Mouse (Mus musculus) left cerebral cortex, adult 6 months (tissue): ENCODE measurements around the gene Qpct. TPM values are rescaled to one million over a fixed set of nuclear protein-coding genes. Genes with fewer than 3 reads are reported as not detected.

Source experiments
- long read RNA-seq, 2 experiments: library from polyadenylated mRNA; unstranded; transcript quantifications; one replicate each; pipeline ENCODE4 v2.0.0; 2019 to 2020
- polyA plus RNA-seq: library from polyadenylated mRNA; unstranded; fragments of <200 nt; fragmentation: Nextera tagmentation; gene quantifications from 2 replicates; pipeline ENCODE4 v1.2.3, GENCODE M21; 2021

The Qpct gene
- 12.4 and 16.2 TPM in 2 replicates for polyA plus RNA-seq
- long read RNA-seq, experiment 1, transcript Qpct-201 (7 exons, 2,059 nt): major isoform, 108 of 115 reads
- long read RNA-seq, experiment 1, partial matches to known transcripts: 0 of 115 reads
- long read RNA-seq, experiment 1, other reads (novel, unspliced or antisense): 3 of 115 reads
- long read RNA-seq, experiment 2, transcript Qpct-201 (7 exons, 2,059 nt): major isoform, 23 of 31 reads
- long read RNA-seq, experiment 2, partial matches to known transcripts: 4 of 31 reads
- long read RNA-seq, experiment 2, other reads (novel, unspliced or antisense): 2 of 31 reads

DNA sequence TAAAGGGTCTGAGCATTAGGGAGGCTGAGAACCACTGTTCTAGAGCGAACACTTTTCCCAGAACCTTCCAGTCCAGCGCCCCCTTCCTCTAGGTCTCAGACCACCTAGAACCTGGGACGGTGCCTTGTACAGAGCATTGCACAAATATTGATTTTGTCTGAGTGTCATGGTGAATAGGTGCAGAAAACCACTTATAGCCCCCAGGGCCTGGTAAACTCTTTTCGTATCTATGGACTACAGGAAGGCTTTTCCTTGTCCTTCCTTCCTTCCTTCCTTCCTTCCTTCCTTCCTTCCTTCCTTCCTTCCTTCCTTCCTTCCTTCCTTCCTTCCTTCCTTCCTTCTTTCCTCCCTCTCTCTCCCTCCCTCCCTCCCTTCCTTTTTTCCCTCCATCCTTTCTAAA lies at the start of gene Qpct:
Gene Qpct (plus strand): TSS at position 301 of the 400 bp plus-strand sequence.

DNA sequence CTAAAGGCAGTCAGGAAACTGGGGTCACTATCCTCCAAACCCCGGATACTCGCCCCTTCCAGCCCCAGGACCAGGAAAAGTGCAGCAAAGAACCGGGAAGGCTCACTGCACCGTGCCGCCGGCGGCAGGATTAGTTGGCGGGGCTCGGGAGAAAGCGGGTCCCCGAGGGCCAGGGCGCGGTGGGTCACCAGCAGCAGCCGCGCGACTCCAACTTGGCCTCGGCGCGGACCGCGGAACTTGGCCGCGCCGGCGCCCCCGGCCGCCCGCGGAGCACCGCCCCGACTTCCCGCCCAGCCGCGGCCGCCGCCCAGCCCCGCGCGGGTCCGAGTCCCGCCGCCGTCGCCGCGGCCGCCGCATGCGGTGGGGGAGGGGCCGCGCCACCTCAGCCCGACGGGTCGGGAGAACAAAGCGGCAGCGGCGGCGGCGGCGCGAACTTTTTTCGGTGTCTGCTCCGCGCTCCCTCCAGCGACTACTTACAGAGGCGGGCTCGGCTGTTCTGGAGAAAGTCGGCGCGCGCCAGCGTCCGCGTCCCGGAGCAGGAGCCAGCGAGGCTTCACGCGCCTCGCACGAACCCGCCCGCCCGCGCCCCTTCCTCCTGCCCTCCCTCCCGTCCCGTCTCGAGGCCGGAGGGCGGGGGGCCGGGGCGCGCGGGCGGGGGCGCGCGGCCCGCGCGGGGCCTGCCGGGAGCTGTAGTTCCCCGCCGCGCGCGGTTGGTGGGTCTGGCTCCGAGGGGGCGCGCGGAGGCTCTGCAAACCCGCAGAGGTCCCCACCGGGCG lies 31.3 kb upstream of the Qpct start, which contains the start of gene Prkd3:
Gene Prkd3 (minus strand): TSS at position 609 of the 776 bp plus-strand sequence.

Other genes starting within 250 kb of the Qpct start
- 7.6 and 7.9 TPM in 2 replicates for gene Heatr5b, start 216.5 kb upstream of the Qpct start, polyA plus RNA-seq
- gene Gpatch11, start 216.3 kb upstream of the Qpct start, polyA plus RNA-seq: 46.9 and 54.1 TPM in 2 replicates
- 2.4 and 3.2 TPM in 2 replicates for gene Eif2ak2, start 169.3 kb upstream of the Qpct start, polyA plus RNA-seq
- gene Sult6b1, start 144.9 kb upstream of the Qpct start, polyA plus RNA-seq: not detected in 2 replicates
- 178 and 180 TPM in 2 replicates for gene Cebpzos, start 135.4 kb upstream of the Qpct start, polyA plus RNA-seq
- gene Cebpz, start 114.8 kb upstream of the Qpct start, polyA plus RNA-seq: 32.6 and 36.2 TPM in 2 replicates
- gene Ndufaf7, start 114.8 kb upstream of the Qpct start, polyA plus RNA-seq: 82.2 and 87.4 TPM in 2 replicates
- 2.8 and 3.3 TPM in 2 replicates for gene Prkd3, start 31.1 kb upstream of the Qpct start, polyA plus RNA-seq